In genomic region chr10:22845351-22845750, GRCm38 (mm10) we compare ENCODE assay signal across 35 mouse cellular contexts.
"Had no signal": no experiment of that assay in that cellular context is flagged by ENCODE, and none has a peak within 500 bp of the region (broad histone marks: within the 10 kb centered on the region; RNA-seq: fewer than 3 reads in every experiment).

No protein-coding gene starts in this region.

- H3K9me3 ChIP-seq: heart, embryonic 10.5 days; heart, embryonic 12.5 days; heart, embryonic 13.5 days; heart, embryonic 15.5 days; hindbrain, embryonic 10.5 days; hindbrain, embryonic 12.5 days; hindbrain, embryonic 13.5 days; hindbrain, embryonic 15.5 days; intestine, embryonic 15.5 days; kidney, embryonic 15.5 days had no signal

- H3K9ac ChIP-seq: heart, embryonic 12.5 days; heart, embryonic 13.5 days; heart, embryonic 15.5 days; hindbrain, embryonic 12.5 days; hindbrain, embryonic 13.5 days; hindbrain, embryonic 14.5 days; hindbrain, embryonic 15.5 days; intestine, embryonic 15.5 days; kidney, embryonic 15.5 days had no signal

- H3K36me3 ChIP-seq: heart, embryonic 10.5 days; heart, embryonic 12.5 days; heart, embryonic 13.5 days; heart, embryonic 15.5 days; hindbrain, embryonic 10.5 days; hindbrain, embryonic 12.5 days; hindbrain, embryonic 13.5 days; hindbrain, embryonic 15.5 days; intestine, embryonic 15.5 days; kidney, embryonic 15.5 days had no signal

- H3K4me2 ChIP-seq: heart, embryonic 11.5 days; heart, embryonic 12.5 days; heart, embryonic 13.5 days; heart, embryonic 15.5 days; hindbrain, embryonic 12.5 days; hindbrain, embryonic 13.5 days; hindbrain, embryonic 14.5 days; hindbrain, embryonic 15.5 days; intestine, embryonic 15.5 days; kidney, embryonic 15.5 days had no signal

- H3K4me1 ChIP-seq: hindbrain, embryonic 15.5 days had no signal

- ATAC-seq: hindbrain, embryonic 16.5 days; hindbrain, postnatal 0 days; inflammation-experienced regulatory T-cells, adult 6 months; intestine, embryonic 15.5 days; intestine, embryonic 16.5 days; intestine, postnatal 0 days had no signal

- H3K4me3 ChIP-seq: heart, adult 2 months; heart, embryonic 10.5 days; heart, embryonic 12.5 days; heart, embryonic 13.5 days; heart, embryonic 15.5 days; hindbrain, embryonic 10.5 days; hindbrain, embryonic 12.5 days; hindbrain, embryonic 13.5 days; hindbrain, embryonic 15.5 days; intestine, embryonic 15.5 days; kidney, embryonic 15.5 days; layer of hippocampus, adult 2 months had no signal

- H3K27ac ChIP-seq: heart, adult 2 months; heart, embryonic 10.5 days; heart, embryonic 13.5 days; heart, embryonic 15.5 days; hindbrain, embryonic 10.5 days; hindbrain, embryonic 12.5 days; hindbrain, embryonic 13.5 days; hindbrain, embryonic 14.5 days; hindbrain, embryonic 15.5 days; hindbrain, postnatal 0 days; intestine, embryonic 15.5 days; kidney, embryonic 15.5 days; layer of hippocampus, adult 2 months had no signal

- DNase-seq: heart, adult 18-20 months; heart, adult 2 months; heart, postnatal 10 days; heart, postnatal 14 days; heart, postnatal 36 days; heart, postnatal 4 days; kidney, adult 11 months; kidney, adult 18-20 months; kidney, adult 2 months; kidney, adult 9 months; kidney, postnatal 10 days; kidney, postnatal 14 days; kidney, postnatal 25 days; kidney, postnatal 36 days; kidney, postnatal 4 days; layer of hippocampus, adult 9-11 months; layer of hippocampus, postnatal 36 days had no signal
